Mouse (Mus musculus) thymus, postnatal 14 days (tissue): ENCODE results near the gene Mmp20.

ENCODE experiments used
- DNase-seq: peaks from one replicate; pipeline ENCODE4 v3.0.0; 2021

The Mmp20 gene

GRCm38 (mm10) chr9:7627931-7628330 lies at the start of gene Mmp20:
TSS of gene Mmp20 (plus strand) at chr9:7628231.
- no peak for DNase-seq

- DNase-seq = no peak
These were observed 38.0 kb upstream of the Mmp20 start for GRCm38 (mm10) chr9:7590063-7590462.

- no peak for DNase-seq
These were observed 34.7 kb upstream of the Mmp20 start for GRCm38 (mm10) chr9:7593272-7593812.

GRCm38 (mm10) chr9:7594816-7595540 lies 33.1 kb upstream of the Mmp20 start:
- DNase-seq = peak; percentile 76

DNA sequence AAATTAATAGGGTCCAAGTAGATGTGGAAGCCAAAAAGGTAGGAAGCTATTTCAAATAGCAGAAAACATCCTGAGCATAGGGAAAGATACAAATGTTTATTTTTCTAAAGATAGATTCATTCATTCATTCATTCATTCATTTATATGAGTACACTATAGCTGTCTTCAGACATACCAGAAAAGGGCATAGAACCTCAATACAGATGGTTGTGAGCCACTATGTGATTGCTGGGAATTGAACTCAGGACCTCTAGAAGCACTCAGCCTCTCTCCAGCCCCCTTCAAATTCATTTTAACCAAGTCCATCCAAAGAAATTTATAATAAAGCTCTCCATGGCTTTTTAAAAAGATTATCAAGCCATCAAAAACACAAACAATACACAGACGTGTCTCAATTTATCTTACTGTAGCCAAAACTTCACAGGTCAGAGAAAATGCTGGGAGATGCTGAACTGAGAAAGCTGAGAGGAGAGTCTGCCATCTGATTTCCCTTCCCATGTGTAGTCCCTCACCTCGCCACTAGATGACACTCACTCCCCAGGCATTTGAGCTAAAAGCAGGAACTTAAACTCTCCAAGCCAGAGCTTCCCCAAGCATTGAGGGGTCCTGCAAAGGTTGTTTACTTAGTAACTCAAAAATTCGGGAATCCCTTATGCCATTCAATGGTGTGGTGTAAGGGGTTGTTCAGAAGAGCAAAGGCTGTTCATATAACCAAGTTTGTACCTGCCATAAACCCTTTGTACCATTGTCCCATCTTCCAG lies 24.9 kb upstream of the Mmp20 start:
- peak; percentile 74 for DNase-seq

DNA sequence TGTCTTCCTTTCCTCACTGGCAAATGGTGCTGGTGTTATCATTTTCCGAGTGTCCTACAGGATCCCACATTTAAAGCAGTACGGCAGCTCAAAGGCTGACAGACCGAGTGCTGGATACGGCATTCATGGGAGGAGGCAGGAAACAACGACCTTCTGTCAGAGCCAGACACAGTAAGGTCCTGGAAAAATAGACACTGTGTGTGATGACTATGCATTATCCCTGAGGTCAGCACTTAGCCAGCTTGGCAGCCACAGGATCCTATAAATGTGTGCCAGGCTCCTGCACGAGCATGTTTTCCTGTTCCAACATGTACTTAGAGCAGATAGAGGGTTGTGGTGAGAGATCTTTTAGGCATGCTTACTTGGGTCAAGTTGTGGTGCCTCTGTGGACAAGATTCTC lies 24.0 kb upstream of the Mmp20 start:
- no peak for DNase-seq

DNA sequence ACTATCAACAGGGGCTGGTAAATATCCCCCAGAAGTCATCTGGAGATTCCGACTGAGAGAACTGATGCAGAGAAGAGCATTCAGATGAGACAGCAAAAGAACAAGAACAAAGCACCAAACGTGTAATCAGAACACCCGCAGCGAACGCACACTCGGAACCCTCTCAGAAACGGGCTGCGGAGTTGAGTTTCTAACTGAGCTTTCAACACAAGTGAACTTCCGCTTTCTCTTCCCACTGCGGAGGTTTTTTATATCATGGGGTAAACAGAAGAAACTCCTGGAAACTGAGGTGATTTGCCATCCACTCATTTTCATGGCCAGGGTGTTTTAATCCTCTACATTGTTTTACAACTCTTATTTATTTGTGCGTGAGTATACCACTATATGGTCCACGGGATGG lies 22.4 kb upstream of the Mmp20 start:
- no peak for DNase-seq

- no peak for DNase-seq
These were observed 5.4 kb upstream of the Mmp20 start for GRCm38 (mm10) chr9:7622582-7622981.

DNA sequence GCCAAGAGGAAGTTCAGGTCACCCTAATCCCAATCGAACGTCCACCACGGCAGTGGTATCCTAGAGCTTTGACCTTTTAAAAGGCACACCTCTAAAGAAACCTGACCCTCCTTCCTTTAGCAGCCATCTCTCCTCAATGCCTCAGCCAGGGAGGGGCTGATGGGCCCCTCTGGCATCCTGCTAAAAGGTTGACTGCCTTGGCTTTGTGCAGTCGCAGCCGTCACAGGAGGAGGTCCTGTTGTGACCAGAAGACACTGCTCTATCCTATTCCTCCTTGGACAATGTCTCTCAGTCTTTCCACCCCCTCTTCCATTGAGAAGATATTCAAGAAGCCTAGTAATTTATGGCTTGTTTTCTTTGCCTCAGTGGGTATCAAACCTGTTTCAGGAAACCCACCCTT lies 5.9 kb downstream of the Mmp20 start:
- no peak for DNase-seq

DNA sequence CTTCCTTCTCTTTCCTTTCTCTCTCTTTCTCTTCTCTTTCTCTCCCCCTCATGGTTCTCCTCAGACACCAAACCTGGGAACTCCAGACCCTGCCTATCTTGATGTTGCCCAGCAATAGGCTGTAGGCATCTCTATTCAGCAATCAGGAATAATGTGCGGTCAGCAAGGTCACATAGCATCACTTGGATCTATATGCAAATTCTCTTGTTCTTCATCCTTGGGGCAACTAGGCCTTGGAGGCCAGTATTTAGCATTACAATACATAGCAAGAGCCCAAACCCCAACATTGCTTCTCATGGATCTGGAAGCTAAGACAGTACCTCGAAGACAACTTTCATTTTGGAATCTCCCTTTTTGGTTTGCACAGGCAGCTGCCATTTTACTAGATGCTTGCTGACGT lies 19.9 kb downstream of the Mmp20 start:
- DNase-seq = no peak

- DNase-seq = no peak
These were observed 22.6 kb downstream of the Mmp20 start for GRCm38 (mm10) chr9:7650397-7651180.

DNA sequence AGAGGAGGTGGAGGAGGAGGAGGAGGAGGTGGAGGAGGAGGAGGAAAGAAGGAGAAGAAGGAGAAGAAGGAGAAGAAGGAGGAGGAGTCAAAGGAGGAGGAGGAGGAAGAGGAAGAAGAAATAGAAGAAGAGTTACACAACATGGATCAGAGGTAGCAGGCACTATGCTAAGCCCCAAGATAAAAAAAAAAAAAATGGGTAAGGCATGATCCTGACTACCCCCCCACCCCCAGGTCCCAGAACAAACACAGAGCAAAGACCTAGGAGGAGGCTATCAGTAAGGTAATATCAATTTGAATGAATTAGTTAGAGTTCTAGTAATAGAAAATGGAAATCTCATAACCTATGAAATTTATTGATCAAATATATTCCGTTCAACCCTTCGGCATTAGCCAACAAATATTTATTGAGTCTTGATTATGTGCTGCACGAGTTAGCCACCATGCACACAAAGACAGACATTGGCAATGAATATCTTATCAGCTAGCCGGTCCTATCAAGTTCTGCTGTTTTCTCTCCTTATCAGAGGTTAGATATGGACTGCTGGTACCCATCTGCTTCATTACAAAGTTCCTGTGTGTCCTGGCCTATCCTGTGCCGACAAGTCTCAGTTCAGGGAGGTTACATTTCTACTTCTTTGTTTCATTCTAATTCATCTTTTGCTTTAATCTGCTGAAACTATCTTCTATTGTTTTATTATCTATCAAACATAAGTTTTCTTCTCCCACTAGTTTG lies 24.5 kb downstream of the Mmp20 start:
- no peak for DNase-seq

DNA sequence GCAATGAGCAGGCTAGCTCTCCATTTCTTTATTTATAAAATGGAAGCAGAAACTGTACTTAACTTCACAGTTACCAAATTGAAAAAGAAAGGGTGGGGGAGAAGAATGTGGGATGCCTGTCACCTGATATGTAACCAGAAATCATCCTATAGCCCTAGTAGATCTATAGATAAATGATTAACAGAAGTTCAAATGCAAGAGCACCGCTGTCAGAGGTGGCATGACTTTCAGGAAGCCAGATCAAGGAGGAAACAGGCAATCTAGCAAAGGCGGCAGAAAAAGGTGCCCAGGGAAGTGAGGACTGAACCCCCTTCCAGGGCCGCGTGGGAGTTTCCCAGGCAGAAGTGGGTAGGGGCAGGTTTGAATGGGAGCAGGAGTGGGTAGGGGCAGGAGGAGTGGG lies 29.9 kb downstream of the Mmp20 start:
- no peak for DNase-seq

GRCm38 (mm10) chr9:7659469-7660020 lies 31.5 kb downstream of the Mmp20 start:
- no peak for DNase-seq

DNA sequence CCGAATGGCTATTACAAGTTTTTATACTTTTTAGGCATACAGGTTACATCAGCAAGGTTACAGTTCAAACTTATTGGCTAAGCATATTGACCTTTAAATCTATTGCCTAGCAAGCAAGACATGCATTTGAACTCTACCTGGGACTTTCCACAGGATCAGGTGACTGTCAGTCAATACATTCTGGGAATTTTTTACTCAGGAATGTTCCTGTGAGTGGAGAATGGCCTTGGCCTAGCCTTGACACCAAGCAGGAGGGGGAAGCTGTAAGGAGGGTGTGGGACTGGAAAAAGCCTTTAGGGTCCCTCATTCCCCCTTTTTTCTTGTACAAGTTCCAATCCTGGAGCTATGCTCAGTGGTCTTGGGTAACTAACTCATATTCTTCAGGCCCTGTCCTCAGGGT lies 33.3 kb downstream of the Mmp20 start:
- no peak for DNase-seq

GRCm38 (mm10) chr9:7669674-7670073 lies 41.6 kb downstream of the Mmp20 start:
- no peak for DNase-seq

GRCm38 (mm10) chr9:7672985-7673384 lies 45.0 kb downstream of the Mmp20 start:
- no peak for DNase-seq

DNA sequence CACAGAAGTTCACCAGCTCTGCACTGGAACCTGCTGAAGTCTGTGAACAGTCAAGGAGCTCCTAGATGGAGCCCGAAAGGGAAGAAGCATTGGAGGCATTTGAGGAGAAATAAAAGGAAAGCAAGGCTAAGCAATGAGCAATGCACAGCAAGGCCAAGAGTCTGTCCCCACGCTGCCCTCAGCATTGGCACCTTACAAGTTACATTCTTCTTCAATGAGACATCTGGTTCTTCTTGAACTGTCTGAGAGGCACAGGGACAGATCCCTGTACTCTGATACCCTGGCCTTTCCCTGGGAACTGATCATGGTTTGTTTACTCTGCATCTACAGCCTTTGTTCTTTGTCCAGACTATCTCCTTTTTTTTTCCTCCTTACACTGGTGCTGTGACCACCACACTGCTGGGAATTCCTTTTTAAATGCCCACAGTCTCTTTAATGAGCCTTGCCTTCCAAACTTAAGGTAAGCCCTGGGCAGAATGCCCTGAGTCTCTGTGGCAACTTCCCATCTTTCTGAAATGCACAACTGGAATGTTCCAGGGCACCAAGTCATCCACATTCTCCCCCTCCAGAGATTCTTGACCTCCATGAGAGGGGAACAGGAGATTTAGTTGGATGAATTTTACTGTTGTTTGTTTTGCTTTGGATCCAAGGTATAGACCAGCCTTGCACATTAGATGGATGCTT lies 50.3 kb downstream of the Mmp20 start:
- DNase-seq = no peak

DNA sequence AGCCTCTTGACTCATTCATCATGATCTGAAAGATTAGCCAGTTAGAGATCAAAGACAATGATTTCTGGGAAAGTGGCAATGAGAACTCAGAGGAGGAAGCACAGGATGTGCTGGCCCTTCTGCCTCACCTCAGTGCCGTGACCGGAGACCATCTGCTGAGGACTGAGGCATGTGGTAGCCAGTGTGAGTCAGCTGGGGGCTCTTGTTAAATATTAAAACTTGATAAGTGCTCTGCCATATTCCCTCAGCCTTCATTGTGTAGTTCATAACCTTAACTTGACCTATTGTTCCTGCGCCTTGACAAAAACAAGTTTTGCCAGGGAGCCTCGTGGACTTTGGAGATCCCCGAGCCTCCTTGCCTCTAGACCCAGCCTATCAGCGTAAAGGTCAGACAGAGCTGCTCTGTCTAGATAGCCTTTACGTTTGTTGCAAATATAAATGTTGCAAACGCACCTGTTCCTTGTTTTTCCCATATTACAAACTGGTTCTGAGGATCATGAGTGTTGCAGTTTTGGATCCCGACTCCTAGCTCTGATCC lies 54.1 kb downstream of the Mmp20 start:
- no peak for DNase-seq

GRCm38 (mm10) chr9:7686024-7686423 lies 58.0 kb downstream of the Mmp20 start:
- no peak for DNase-seq

- DNase-seq = no peak
These were observed 61.8 kb downstream of the Mmp20 start for GRCm38 (mm10) chr9:7689799-7690198.
